23 mouse cellular contexts compared by ENCODE assay signal in genomic region chr2:112203056-112203455, GRCm38 (mm10). TPM values are rescaled to one million over a fixed set of nuclear protein-coding genes. Genes with fewer than 3 reads are reported as not detected.
DNase-seq lines count a peak whose midpoint lies in the region; ATAC-seq and TF ChIP-seq lines count a peak whose summit lies in the region.
"Had no signal": no experiment of that assay in that cellular context is flagged by ENCODE, and none has a peak within 500 bp of the region (broad histone marks: within the 10 kb centered on the region; RNA-seq: fewer than 3 reads in every experiment).

No protein-coding gene starts in this region.

- no peak overlapping the region for H3K4me2 ChIP-seq in forebrain, embryonic 14.5 days (ENCODE audit: low read length)
- H3K4me2 ChIP-seq in forebrain, postnatal 0 days (ENCODE audit: low read depth) = no peak overlapping the region
- H3K4me2 ChIP-seq: heart, embryonic 12.5 days; liver, embryonic 11.5 days; midbrain, embryonic 12.5 days had no signal

- ATAC-seq in forebrain, embryonic 14.5 days = peak; percentile 73
- no peak for ATAC-seq in forebrain, postnatal 0 days

- no peaks in the 10 kb centered on the region for H3K36me3 ChIP-seq in forebrain, embryonic 14.5 days (ENCODE audit: control insufficient read depth, insufficient read depth, low read length)
- no peaks in the 10 kb centered on the region for H3K36me3 ChIP-seq in forebrain, postnatal 0 days (ENCODE audit: insufficient read depth)
- H3K36me3 ChIP-seq: heart, embryonic 12.5 days; midbrain, embryonic 12.5 days had no signal

- 41% methylated on average over 6 of the region's 6 CpGs for WGBS in forebrain, embryonic 14.5 days
- WGBS in forebrain, postnatal 0 days = 39% methylated on average over 6 of the region's 6 CpGs

- no peak overlapping the region for H3K4me3 ChIP-seq in forebrain, embryonic 14.5 days (ENCODE audit: low read depth, low read length)
- H3K4me3 ChIP-seq in forebrain, postnatal 0 days (ENCODE audit: low read depth, low read length) = no peak overlapping the region
- peak overlapping the region; percentile 94 for H3K4me3 ChIP-seq in embryonic fibroblast, embryonic 13.5 days (ENCODE audit: insufficient read depth, low read length)
- H3K4me3 ChIP-seq: heart, embryonic 12.5 days; midbrain, embryonic 12.5 days had no signal

- no peaks in the 10 kb centered on the region for H3K27me3 ChIP-seq in forebrain, embryonic 14.5 days (replicated peaks; ENCODE audit: control insufficient read depth, insufficient read depth, low read length)
- no peaks in the 10 kb centered on the region; the same call in 1 of the 2 replicates for H3K27me3 ChIP-seq in forebrain, postnatal 0 days (ENCODE audit: insufficient read depth, low read length)
- H3K27me3 ChIP-seq: heart, embryonic 12.5 days; midbrain, embryonic 12.5 days had no signal

- no peak overlapping the region for H3K9ac ChIP-seq in forebrain, embryonic 14.5 days (ENCODE audit: low read length)
- H3K9ac ChIP-seq in forebrain, postnatal 0 days = no peak overlapping the region
- H3K9ac ChIP-seq: heart, embryonic 12.5 days; midbrain, embryonic 12.5 days had no signal

- no peaks in the 10 kb centered on the region for H3K9me3 ChIP-seq in forebrain, embryonic 14.5 days (replicated peaks; ENCODE audit: control insufficient read depth, low read length)
- H3K9me3 ChIP-seq in forebrain, postnatal 0 days (ENCODE audit: low read length) = no peaks in the 10 kb centered on the region
- H3K9me3 ChIP-seq: heart, embryonic 12.5 days; midbrain, embryonic 12.5 days had no signal

- DNase-seq in forebrain, embryonic 14.5 days (ENCODE audit: low spot score) = peak; percentile 58
- no peak for DNase-seq in forebrain, postnatal 0 days
- DNase-seq in kidney, adult 9 months = peak; percentile 20
- DNase-seq in kidney, adult 18-20 months = no peak
- peak; percentile 81 for DNase-seq in Muller cell, postnatal 12 days (ENCODE audit: inconsistent ontology term)
- DNase-seq in adipocyte (ENCODE audit: low spot score) = no peak
- no peak for DNase-seq in heart, postnatal 14 days
- DNase-seq: adrenal gland, adult 2 months; cerebellum, postnatal 14 days; embryo, embryonic 11 days; heart, postnatal 36 days; layer of hippocampus, postnatal 36 days; lung, adult 2 months; thymus, postnatal 4 days had no signal

- intact Hi-C loops in heart, postnatal 14 days (cut with DNase I) = no loop called here

- no peak for TF ChIP-seq POLR2A in embryonic fibroblast, embryonic 13.5 days (IDR thresholded peaks at IDR 0.05; ENCODE audit: low read depth, low read length)

- TF ChIP-seq CTCF in forebrain, postnatal 0 days (IDR thresholded peaks at IDR 0.05; ENCODE audit: low read depth) = no peak
- no peak for TF ChIP-seq CTCF in embryonic fibroblast, embryonic 13.5 days (IDR thresholded peaks at IDR 0.05; ENCODE audit: borderline replicate concordance, insufficient read depth, low read length)

- H3K27ac ChIP-seq in forebrain, embryonic 14.5 days (ENCODE audit: low read depth, low read length) = no peak overlapping the region
- no peak overlapping the region for H3K27ac ChIP-seq in forebrain, postnatal 0 days (ENCODE audit: low read depth, low read length)
- H3K27ac ChIP-seq in embryonic fibroblast, embryonic 13.5 days (ENCODE audit: insufficient read depth, low read length) = peak overlapping the region; percentile 99
- H3K27ac ChIP-seq: macrophage; midbrain, embryonic 12.5 days had no signal

- peaks cover 2% of the 10 kb centered on the region; the same call in 1 of the 2 replicates for H3K4me1 ChIP-seq in forebrain, embryonic 14.5 days (ENCODE audit: control insufficient read depth, insufficient read depth, low read length)
- H3K4me1 ChIP-seq in forebrain, postnatal 0 days (ENCODE audit: insufficient read depth) = no peaks in the 10 kb centered on the region
- H3K4me1 ChIP-seq in embryonic fibroblast, embryonic 13.5 days (ENCODE audit: control insufficient read depth, insufficient read depth, low read length) = no peaks in the 10 kb centered on the region
- H3K4me1 ChIP-seq: heart, embryonic 12.5 days; midbrain, embryonic 12.5 days had no signal

RNA-seq across cellular contexts. Expression of gene Lpcat4, which starts 36.2 kb away (rescaled TPM):
- 8.1 and 13.0 TPM in 2 replicates for polyA plus RNA-seq in forebrain, embryonic 14.5 days (2014; fragmentation: Nextera tagmentation; extraction: Ambion mirVana)
- total RNA-seq in forebrain, postnatal 0 days (2014; rRNA removed) = 23.9 and 27.6 TPM in 2 replicates
- polyA plus RNA-seq in forebrain, postnatal 0 days (2015; fragmentation: Nextera tagmentation; extraction: Ambion mirVana) = 12.8 and 17.3 TPM in 2 replicates
- 21.6 and 25.3 TPM in 2 replicates for polyA plus RNA-seq in embryonic fibroblast, embryonic 13.5 days (2011; ENCODE audit: insufficient read length, low read depth, missing spikeins)
- total RNA-seq in heart, postnatal 14 days (2021) = 1 to 10 TPM; 4.3 to 4.4 TPM

RNA-seq across cellular contexts. Expression of gene Olfr1318, which starts 49.1 kb away (rescaled TPM):
- not detected in 2 replicates for polyA plus RNA-seq in forebrain, embryonic 14.5 days (2014; fragmentation: Nextera tagmentation; extraction: Ambion mirVana)
- total RNA-seq in forebrain, postnatal 0 days (2014; rRNA removed) = not detected in 2 replicates
- 0.05 TPM in 1 of 2 replicates, not detected in the other for polyA plus RNA-seq in forebrain, postnatal 0 days (2015; fragmentation: Nextera tagmentation; extraction: Ambion mirVana)
- polyA plus RNA-seq in embryonic fibroblast, embryonic 13.5 days (2011; ENCODE audit: insufficient read length, low read depth, missing spikeins) = not detected in 2 replicates
- total RNA-seq in heart, postnatal 14 days (2021) = not detected
- total RNA-seq: adrenal gland, adult 2 months; gastrocnemius, adult 18-20 months; granulocyte monocyte progenitor cell, adult 5-6 weeks; heart, postnatal 36 days; layer of hippocampus, postnatal 36 days; left cerebral cortex, postnatal 25 days had no signal
- polyA plus RNA-seq: adrenal gland, adult 2 months; heart, embryonic 12.5 days; intestine, embryonic 14.5 days; liver, embryonic 11.5 days; lung, adult 2 months; macrophage; midbrain, embryonic 12.5 days had no signal

RNA-seq across cellular contexts. Expression of gene Nutm1, which starts 56.0 kb away (rescaled TPM):
- not detected in 2 replicates for polyA plus RNA-seq in forebrain, embryonic 14.5 days (2014; fragmentation: Nextera tagmentation; extraction: Ambion mirVana)
- total RNA-seq in forebrain, postnatal 0 days (2014; rRNA removed) = not detected in 2 replicates
- 0.08 and 0.09 TPM in 2 replicates for polyA plus RNA-seq in forebrain, postnatal 0 days (2015; fragmentation: Nextera tagmentation; extraction: Ambion mirVana)
- not detected in 2 replicates for polyA plus RNA-seq in embryonic fibroblast, embryonic 13.5 days (2011; ENCODE audit: insufficient read length, low read depth, missing spikeins)
- total RNA-seq in heart, postnatal 14 days (2021) = not detected
- total RNA-seq: adrenal gland, adult 2 months; gastrocnemius, adult 18-20 months; granulocyte monocyte progenitor cell, adult 5-6 weeks; heart, postnatal 36 days; layer of hippocampus, postnatal 36 days had no signal
- polyA plus RNA-seq: adrenal gland, adult 2 months; heart, embryonic 12.5 days; intestine, embryonic 14.5 days; liver, embryonic 11.5 days; lung, adult 2 months; macrophage; midbrain, embryonic 12.5 days had no signal

RNA-seq across cellular contexts. Expression of gene Nop10, which starts 58.7 kb away (rescaled TPM):
- polyA plus RNA-seq in forebrain, embryonic 14.5 days (2014; fragmentation: Nextera tagmentation; extraction: Ambion mirVana) = 170 and 190 TPM in 2 replicates
- 95.1 and 120 TPM in 2 replicates for total RNA-seq in forebrain, postnatal 0 days (2014; rRNA removed)
- polyA plus RNA-seq in forebrain, postnatal 0 days (2015; fragmentation: Nextera tagmentation; extraction: Ambion mirVana) = 160 and 215 TPM in 2 replicates
- polyA plus RNA-seq in embryonic fibroblast, embryonic 13.5 days (2011; ENCODE audit: insufficient read length, low read depth, missing spikeins) = 70.7 and 79.5 TPM in 2 replicates
- 10 to 100 TPM; 57.1 to 64.2 TPM for total RNA-seq in heart, postnatal 14 days (2021)

Comparison
In these comparisons a context has a peak if more than half of its experiments do, and no peak if none do; other contexts are left out.
1. DNase-seq: peak in forebrain, embryonic 14.5 days (single experiment), kidney, adult 9 months (single experiment) and Muller cell, postnatal 12 days (single experiment); none in forebrain, postnatal 0 days (single experiment), kidney, adult 18-20 months (single experiment), adipocyte (single experiment) and heart, postnatal 14 days (0 of 2).